Mouse (Mus musculus) liver, embryonic 13.5 days (tissue): Measurements from ENCODE around the gene Hist2h2aa1. TPM values are rescaled to one million over a fixed set of nuclear protein-coding genes. Genes with fewer than 3 reads are reported as not detected.
A peak's percentile ranks its signal among the peaks of the same experiment; 100 is the strongest.
"Not testable (repeated sequence)": the region's sequence is repeated elsewhere in the genome, so short reads cannot be mapped to it uniquely, and the experiment has no call there.

Experiments used
- ATAC-seq: fragments of 200-750 bp; cut with Nextera tagmentation; 2 replicates; pipeline ENCODE4 v1.8.0; 2017; ENCODE audit warnings: low read depth, mild to moderate bottlenecking, moderate number of reproducible peaks, moderate library complexity
- DNase-seq: peaks from one replicate; pipeline ENCODE4 v3.0.0; 2022
- H3K27ac ChIP-seq: fragments of 300-500 bp; sonication (generic); 2 replicates; pipeline ENCODE4 v1.5.1; 2015; ENCODE audit warnings: moderate library complexity, mild to moderate bottlenecking, inconsistent platforms
- H3K27me3 ChIP-seq: fragments of 300-500 bp; sonication (generic); 2 replicates; pipeline ENCODE4 v1.6.1; 2015; ENCODE audit warnings: mild to moderate bottlenecking, inconsistent platforms
- H3K36me3 ChIP-seq: fragments of 300-500 bp; sonication (generic); 2 replicates; pipeline ENCODE4 v1.6.1; 2015; ENCODE audit warnings: mild to moderate bottlenecking, inconsistent platforms
- H3K4me1 ChIP-seq: fragments of 300-500 bp; sonication (generic); replicated peaks from 2 replicates; pipeline ENCODE4 v1.6.1; 2015; ENCODE audit warnings: inconsistent platforms
- H3K4me2 ChIP-seq: fragments of 300-500 bp; sonication (generic); 2 replicates; pipeline ENCODE4 v1.6.1; 2015; ENCODE audit warnings: inconsistent platforms, mild to moderate bottlenecking, moderate library complexity
- H3K4me3 ChIP-seq: fragments of 300-500 bp; sonication (generic); replicated peaks from 2 replicates; pipeline ENCODE4 v1.5.1; 2015; ENCODE audit warnings: mild to moderate bottlenecking, inconsistent platforms
- H3K9ac ChIP-seq: fragments of 300-500 bp; sonication (generic); 2 replicates; pipeline ENCODE4 v1.6.1; 2015; ENCODE audit warnings: mild to moderate bottlenecking, inconsistent platforms
- H3K9me3 ChIP-seq: fragments of 300-500 bp; sonication (generic); replicated peaks from 2 replicates; pipeline ENCODE4 v1.6.1; 2016; ENCODE audit warnings: inconsistent platforms
- WGBS: fragments of 180-500 bp; shearing (Covaris S2); methylation state at CpG from one replicate; pipeline ENCODE4 v1.1.7; 2015; ENCODE audit not compliant: insufficient replicate concordance; 5-methylcytosine and 5-hydroxymethylcytosine counted together
- polyA plus RNA-seq: library from polyadenylated mRNA; unstranded; fragments of >200 nt; fragmentation: Nextera tagmentation; extraction: Ambion mirVana; gene quantifications from 2 replicates; pipeline ENCODE4 v1.2.1, GENCODE M21; 2015

The Hist2h2aa1 gene
- polyA plus RNA-seq, 1 experiment from 2014 or later = 40.6 TPM

DNA sequence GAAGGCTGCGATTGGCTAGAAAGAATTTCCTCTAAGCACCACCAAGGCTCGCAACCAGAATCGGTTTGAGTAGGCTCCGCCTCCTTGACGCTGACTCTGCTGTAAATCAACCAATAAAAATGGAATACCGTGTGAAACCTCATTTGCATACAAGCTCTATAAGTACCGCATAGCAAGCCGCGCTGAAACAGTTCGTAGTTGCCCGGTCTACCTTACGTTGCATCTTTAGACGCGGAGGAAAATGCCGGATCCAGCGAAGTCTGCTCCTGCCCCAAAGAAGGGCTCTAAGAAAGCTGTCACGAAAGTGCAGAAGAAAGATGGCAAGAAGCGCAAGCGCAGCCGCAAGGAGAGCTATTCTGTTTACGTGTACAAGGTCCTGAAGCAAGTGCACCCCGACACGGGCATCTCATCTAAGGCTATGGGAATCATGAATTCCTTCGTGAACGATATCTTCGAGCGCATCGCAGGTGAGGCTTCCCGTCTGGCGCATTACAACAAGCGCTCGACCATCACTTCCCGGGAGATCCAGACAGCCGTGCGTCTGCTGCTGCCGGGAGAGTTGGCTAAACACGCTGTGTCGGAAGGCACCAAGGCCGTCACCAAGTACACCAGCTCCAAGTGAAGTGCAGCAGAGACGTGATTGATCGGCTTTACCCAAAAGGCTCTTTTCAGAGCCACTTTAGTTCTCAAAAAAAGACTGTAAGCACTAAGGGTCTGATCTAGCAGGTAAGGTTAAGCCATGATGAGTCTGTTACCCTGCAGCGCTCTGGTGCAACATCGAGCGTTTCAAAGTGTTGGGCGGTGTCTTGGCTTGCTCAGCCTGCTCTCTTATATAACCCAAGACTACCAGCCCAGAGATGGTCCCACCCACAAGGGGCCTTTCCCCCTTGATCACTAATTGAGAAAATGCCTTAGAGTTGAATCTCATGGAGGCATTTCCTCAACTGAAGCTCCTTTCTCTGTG lies 24.5 kb downstream of the Hist2h2aa1 start, which contains the start of gene Hist2h2bb:
Gene Hist2h2bb, plus strand, starts transcription at position 242 of the 964 bp plus-strand sequence.
- H3K27ac ChIP-seq = peak within 1 kb of the TSS; percentile 100
- H3K9me3 ChIP-seq = no peaks in the 10 kb centered on the region
- H3K4me3 ChIP-seq = peak within 1 kb of the TSS; percentile 66
- under 1% methylated on average over 45 of the region's 45 CpGs for WGBS
- ATAC-seq = peak; percentile 85
- H3K9ac ChIP-seq = peak within 1 kb of the TSS; percentile 92
- peaks cover 5% of the 10 kb centered on the region; the same call in 1 of the 2 replicates for H3K27me3 ChIP-seq
- peak; percentile 90 for DNase-seq
- H3K4me2 ChIP-seq = peak within 1 kb of the TSS; percentile 82
- H3K4me1 ChIP-seq = peaks cover 45% of the 10 kb centered on the region
- H3K36me3 ChIP-seq = no peaks in the 10 kb centered on the region

DNA sequence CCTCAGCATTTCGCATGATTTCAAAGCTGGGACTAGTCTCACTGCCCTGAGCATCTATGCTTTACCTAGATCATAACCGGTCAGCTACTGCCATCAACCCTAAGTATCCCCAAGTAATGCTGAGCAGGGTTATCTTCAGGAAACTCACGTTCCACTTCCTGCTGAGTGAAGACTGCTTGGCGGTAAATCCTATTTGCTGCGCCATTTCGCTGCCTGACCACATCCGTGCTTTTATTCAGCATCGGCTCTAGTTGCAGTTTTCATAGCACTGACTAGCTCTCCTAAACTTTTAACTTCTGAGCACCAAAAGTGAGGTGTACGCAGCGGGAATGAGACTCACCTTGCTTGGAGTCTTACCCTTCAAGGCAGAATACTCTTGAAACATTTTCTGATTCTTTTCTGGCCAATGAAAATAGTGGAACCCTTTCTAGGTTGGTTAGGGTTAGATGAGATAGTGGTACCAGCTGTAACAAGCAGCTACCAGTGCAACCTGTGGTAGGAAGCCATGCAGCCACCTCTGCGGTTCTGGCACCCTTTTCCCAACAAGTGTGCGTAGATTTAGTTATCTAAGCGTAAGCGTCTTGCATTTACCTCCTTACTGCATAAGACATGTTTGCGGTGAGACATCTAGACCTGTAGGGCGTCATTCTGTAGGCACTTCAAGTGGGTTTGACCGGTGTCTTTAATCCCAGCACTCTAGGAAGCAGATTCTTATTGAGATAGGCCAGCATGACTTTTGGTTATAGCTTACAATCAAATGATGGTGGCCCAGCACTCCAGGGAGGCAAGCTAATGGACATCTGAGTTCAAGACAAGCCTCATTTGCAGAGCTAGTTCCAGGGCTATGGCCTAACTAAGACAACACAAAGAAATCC lies 28.5 kb downstream of the Hist2h2aa1 start:
- Histone ChIP-seq H3K4me2 (no peak overlapping the region), H3K4me1 (peaks cover 31% of the 10 kb centered on the region), H3K36me3 (no peaks in the 10 kb centered on the region), H3K27ac (0 out of 2 replicates have a peak overlapping the region, but pooled peaks have one; percentile 21), H3K9me3 (no peaks in the 10 kb centered on the region), H3K9ac (0 out of 2 replicates have a peak overlapping the region, but pooled peaks have one; percentile 15), H3K27me3 (peaks cover 5% of the 10 kb centered on the region; the same call in 1 of the 2 replicates), H3K4me3 (no peak overlapping the region)
- WGBS = 50% methylated on average over 17 of the region's 17 CpGs
- ATAC-seq (no peak), DNase-seq (peak; percentile 49)

DNA sequence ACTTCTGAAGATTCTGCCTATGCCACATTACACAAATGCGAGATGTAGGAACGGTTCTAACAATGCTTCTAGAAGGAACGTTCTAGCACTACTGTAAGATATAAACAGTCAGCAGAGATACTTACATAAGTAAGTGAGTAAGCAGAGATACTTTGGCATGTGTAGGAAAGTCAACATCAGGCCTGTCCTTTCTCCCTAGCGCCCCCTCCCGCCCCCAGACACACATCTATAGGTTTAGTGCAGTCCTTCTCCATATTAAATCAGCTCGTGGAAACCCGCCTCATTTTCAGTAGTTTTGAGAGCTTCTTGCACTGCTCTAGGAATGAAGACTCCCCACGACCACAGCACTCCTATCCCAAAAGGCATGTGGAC lies 32.1 kb downstream of the Hist2h2aa1 start:
- H3K9me3 ChIP-seq = no peaks in the 10 kb centered on the region
- peaks cover 18% of the 10 kb centered on the region for H3K27me3 ChIP-seq
- H3K9ac ChIP-seq = peak overlapping the region; percentile 84
- peaks cover 28% of the 10 kb centered on the region for H3K4me1 ChIP-seq
- no peaks in the 10 kb centered on the region for H3K36me3 ChIP-seq
- WGBS = 11% methylated on average over 8 of the region's 8 CpGs
- peak; percentile 66 for DNase-seq
- H3K4me2 ChIP-seq = peak overlapping the region; percentile 97
- ATAC-seq = peak; percentile 69
- H3K27ac ChIP-seq = peak overlapping the region; percentile 86
- H3K4me3 ChIP-seq = peak overlapping the region; percentile 70

DNA sequence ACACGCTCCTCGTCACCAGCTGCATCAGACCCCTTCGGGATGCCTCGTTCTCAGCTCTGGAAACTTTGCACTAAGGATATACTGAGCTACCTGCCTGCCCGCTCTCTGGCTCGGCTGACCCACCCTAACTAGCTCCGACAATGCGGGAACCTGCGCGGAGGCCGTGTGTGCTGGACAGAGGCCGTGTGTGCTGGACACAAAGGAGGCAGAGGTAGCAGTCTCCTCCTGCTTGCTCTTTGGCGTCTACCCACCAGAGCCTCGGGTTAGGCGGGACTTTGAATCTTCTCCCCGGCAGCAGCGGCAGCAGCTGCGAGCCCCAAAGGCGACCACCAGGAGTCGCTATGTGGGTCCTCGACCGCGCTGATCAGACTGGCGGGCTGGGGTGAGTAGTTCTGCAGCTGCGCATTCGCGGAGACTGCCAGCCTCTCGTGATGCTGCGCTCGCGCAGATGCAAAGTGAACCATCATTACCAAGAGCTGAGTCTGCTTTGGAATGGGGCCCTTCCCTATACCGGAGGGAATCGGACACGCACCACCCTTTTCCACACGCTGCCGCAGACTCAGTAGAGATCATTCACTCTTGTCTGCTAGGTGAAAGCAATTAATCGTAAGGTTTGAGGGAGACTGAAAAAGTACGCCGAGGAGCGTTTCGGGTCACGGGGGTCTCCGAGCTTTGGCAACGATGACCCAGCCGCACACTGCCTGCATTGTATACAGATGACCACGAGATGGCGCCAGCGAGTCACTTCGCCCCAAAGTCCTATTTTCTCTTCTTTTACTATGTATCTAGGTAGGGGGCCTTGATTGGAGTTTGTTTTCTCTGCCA lies 32.7 kb downstream of the Hist2h2aa1 start:
- Histone ChIP-seq H3K9me3 (no peaks in the 10 kb centered on the region), H3K27me3 (peaks cover 21% of the 10 kb centered on the region), H3K4me3 (peak overlapping the region; percentile 70), H3K4me1 (peaks cover 28% of the 10 kb centered on the region), H3K4me2 (peak overlapping the region; percentile 97), H3K36me3 (no peaks in the 10 kb centered on the region), H3K9ac (peak overlapping the region; percentile 84), H3K27ac (peak overlapping the region; percentile 86)
- DNase-seq (peak; percentile 87), ATAC-seq (peak; percentile 90)
- WGBS = under 1% methylated on average over 49 of the region's 49 CpGs

DNA sequence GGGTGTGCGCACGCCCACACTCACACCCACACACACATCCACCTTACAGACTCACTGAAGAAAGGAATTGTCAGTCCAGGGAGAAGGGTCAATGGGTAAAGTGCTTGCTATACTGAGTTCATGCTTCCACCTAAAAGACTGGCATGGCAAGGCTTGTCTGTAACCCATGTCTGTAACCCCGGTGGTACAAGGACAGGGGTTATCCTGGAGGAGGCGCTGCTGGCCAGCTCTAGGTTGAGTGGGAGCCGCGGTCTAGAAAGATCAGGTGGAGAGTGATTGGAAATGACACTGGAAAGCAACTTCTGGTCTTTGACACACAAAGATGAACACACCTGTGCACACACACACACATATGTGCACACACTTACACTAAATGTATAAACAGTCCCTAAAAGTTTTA lies 35.4 kb downstream of the Hist2h2aa1 start:
- DNase-seq = no peak
- Histone ChIP-seq H3K9ac (no peak overlapping the region), H3K4me1 (peaks cover 26% of the 10 kb centered on the region), H3K4me3 (no peak overlapping the region), H3K9me3 (no peaks in the 10 kb centered on the region), H3K4me2 (no peak overlapping the region), H3K27ac (no peak overlapping the region), H3K27me3 (peaks cover 37% of the 10 kb centered on the region), H3K36me3 (no peaks in the 10 kb centered on the region)
- 46% methylated on average over 6 of the region's 6 CpGs for WGBS
- ATAC-seq = no peak

DNA sequence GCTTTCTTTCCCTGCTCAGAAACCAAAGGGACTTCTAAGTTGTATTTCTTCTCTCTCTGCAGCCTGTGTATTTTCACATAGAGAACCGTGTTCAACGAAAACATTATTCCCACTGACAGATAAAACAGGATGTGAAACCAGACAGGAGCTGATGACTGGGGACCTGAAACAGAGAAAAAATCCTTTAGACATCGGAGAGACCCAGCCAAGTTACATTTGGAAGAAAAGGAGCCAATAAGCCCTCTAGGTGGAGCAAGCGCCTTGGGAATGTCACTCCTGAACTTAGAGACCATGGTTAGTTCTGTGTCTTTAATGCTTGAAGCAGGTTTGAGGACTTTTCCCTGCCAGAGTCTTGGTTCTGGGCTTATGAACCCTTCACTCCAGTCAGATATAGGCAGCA lies 39.2 kb downstream of the Hist2h2aa1 start:
- no peak overlapping the region for H3K4me3 ChIP-seq
- DNase-seq (no peak), ATAC-seq (no peak)
- no peaks in the 10 kb centered on the region for H3K9me3 ChIP-seq
- peak overlapping the region; percentile 28 for H3K4me2 ChIP-seq
- H3K9ac ChIP-seq = no peak overlapping the region
- H3K27me3 ChIP-seq = peaks cover 39% of the 10 kb centered on the region
- H3K27ac ChIP-seq = no peak overlapping the region
- 0 out of 2 replicates have a peak, but pooled peaks cover 6% of the 10 kb centered on the region for H3K4me1 ChIP-seq
- H3K36me3 ChIP-seq = no peaks in the 10 kb centered on the region
- 19% methylated on average over 4 of the region's 4 CpGs for WGBS

DNA sequence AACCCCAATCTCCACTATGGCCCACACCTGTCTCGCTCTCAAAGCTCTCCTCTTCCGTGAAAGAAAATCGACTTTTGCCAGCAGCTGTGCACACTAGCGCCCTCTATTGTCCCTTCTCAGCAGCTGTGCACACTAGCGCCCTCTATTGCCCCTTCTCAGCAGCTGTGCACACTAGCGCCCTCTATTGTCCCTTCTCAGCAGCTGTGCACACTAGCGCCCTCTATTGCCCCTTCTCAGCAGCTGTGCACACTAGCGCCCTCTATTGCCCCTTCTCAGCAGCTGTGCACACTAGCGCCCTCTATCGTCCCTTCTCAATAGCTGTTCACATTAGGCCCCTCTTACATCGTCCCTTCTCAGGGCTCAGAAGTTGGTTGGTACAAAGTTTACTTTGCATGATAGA lies 42.0 kb downstream of the Hist2h2aa1 start:
- H3K36me3 ChIP-seq, DNase-seq, ATAC-seq, H3K27ac ChIP-seq, H3K4me3 ChIP-seq, H3K4me2 ChIP-seq, H3K9me3 ChIP-seq, H3K4me1 ChIP-seq, H3K9ac ChIP-seq: not testable (repeated sequence)
- peaks cover 27% of the 10 kb centered on the region for H3K27me3 ChIP-seq
- 80% methylated on average over 11 of the region's 11 CpGs for WGBS

DNA sequence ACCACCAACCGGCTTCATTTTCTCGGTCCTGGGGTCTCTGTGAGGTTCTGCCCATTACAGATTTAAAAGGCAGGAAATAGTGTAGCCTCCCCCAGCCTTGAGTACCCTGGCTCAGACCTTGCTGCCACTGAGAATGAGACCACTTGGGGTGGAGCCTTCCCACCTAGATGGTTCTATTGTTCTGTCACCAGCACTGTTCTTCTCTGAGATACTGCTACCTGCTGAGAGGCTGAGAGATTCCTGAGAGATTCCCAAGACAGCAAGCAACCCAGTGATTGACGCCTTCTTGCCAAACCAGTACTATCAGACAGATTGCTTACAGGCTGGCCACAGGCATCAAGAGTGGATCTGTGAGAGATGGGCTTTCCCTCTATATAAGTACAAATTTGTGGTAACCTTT lies 43.9 kb downstream of the Hist2h2aa1 start:
- no peak overlapping the region for H3K27ac ChIP-seq
- no peak overlapping the region for H3K4me2 ChIP-seq
- 58% methylated on average over 3 of the region's 3 CpGs for WGBS
- H3K36me3 ChIP-seq = no peaks in the 10 kb centered on the region
- DNase-seq (no peak), ATAC-seq (no peak)
- H3K4me3 ChIP-seq = no peak overlapping the region
- no peaks in the 10 kb centered on the region for H3K9me3 ChIP-seq
- no peak overlapping the region for H3K9ac ChIP-seq
- 0 out of 2 replicates have a peak, but pooled peaks cover under 1% of the 10 kb centered on the region for H3K4me1 ChIP-seq
- H3K27me3 ChIP-seq = peaks cover 13% of the 10 kb centered on the region

DNA sequence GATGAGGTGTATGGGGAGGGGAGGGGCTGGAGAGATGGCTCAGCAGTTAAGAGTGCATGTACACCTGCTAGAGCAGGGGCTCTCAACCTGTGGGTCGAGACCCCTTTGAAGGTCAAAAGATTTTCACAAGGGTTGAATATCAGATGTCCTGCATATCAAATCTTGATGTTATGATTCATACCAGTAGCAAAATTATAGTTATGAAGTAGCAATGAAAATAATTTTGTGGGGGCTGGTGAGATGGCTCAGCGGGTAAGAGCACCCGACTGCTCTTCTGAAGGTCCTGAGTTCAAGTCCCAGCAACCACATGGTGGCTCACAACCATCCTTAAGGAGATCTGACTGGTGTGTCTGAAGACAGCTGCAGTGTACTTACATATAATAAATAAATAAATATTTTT lies 45.4 kb downstream of the Hist2h2aa1 start:
- H3K27ac ChIP-seq, H3K9ac ChIP-seq, DNase-seq, H3K4me1 ChIP-seq, H3K4me2 ChIP-seq, H3K36me3 ChIP-seq, H3K27me3 ChIP-seq, ATAC-seq, H3K9me3 ChIP-seq, H3K4me3 ChIP-seq: not testable (repeated sequence)
- WGBS = 72% methylated on average over 3 of the region's 3 CpGs

DNA sequence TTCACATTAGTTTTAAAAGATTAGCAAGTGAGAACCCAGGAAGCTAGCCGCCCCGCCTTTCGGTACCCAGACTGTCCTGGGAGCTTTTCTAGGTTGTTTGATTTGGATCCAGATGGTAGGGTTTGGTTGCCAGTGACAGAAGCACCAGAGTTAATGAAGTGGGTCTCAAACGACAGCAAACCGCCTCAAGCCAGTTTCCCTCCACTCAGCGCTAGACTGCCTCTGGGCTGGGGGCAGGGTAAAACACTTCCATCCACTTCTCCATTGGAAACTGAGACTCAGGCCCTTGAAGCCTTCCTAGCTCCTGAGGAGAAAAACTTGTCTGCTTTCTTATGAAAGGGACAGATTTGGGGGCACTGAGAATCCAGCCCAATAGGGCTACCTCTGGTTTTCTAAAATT lies 47.3 kb downstream of the Hist2h2aa1 start:
- Histone ChIP-seq H3K4me1 (no peaks in the 10 kb centered on the region), H3K9ac (no peak overlapping the region), H3K4me2 (no peak overlapping the region), H3K36me3 (no peaks in the 10 kb centered on the region), H3K27me3 (no peaks in the 10 kb centered on the region), H3K4me3 (no peak overlapping the region), H3K9me3 (no peaks in the 10 kb centered on the region), H3K27ac (no peak overlapping the region)
- DNase-seq (no peak), ATAC-seq (no peak)
- 57% methylated on average over 6 of the region's 6 CpGs for WGBS
